Mouse (Mus musculus): ENCODE results near the gene Mpped2. TPM values are rescaled to one million over a fixed set of nuclear protein-coding genes. Genes with fewer than 3 reads are reported as not detected.

The Mpped2 gene
- polyA plus RNA-seq, 1 experiment from 2014 or later = 136 TPM

DNA sequence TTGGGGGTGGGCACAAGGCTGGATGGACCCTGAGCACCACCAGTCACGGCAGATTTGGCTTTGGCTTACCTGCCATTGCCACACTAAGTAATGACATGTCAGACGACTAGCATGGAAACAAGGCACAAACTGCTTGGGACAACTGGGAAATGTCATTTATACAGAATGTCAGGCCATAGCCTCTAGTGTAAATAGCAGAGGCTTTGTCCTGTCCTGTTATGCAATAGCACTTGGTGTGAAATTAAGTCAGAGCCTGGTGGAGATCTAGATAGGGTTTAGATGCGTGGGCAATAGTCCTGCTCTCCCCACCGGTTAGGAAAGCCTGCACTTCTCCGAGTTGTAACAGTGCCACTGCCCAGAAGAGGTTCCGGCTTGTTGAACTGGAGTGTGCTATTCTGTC, 128.8 kb downstream of the Mpped2 start:
- no peak for ATAC-seq (ENCODE audit: insufficient number of reproducible peaks, insufficient read depth, low FRiP score, low TSS enrichment)
- Histone ChIP-seq H3K27ac (no peak overlapping the region), H3K9me3 (no peaks in the 10 kb centered on the region), H3K27me3 (no peaks in the 10 kb centered on the region), H3K4me3 (no peak overlapping the region), H3K4me1 (0 out of 2 replicates have a peak, but pooled peaks cover 16% of the 10 kb centered on the region), H3K4me2 (replicated peaks) (no peak overlapping the region), H3K9ac (no peak overlapping the region), H3K36me3 (no peaks in the 10 kb centered on the region)
- 49% methylated on average over 6 of the region's 6 CpGs for WGBS

- Histone ChIP-seq H3K27ac (no peak overlapping the region), H3K4me2 (replicated peaks) (no peak overlapping the region), H3K27me3 (no peaks in the 10 kb centered on the region), H3K36me3 (no peaks in the 10 kb centered on the region), H3K4me3 (no peak overlapping the region), H3K4me1 (0 out of 2 replicates have a peak, but pooled peaks cover 16% of the 10 kb centered on the region), H3K9me3 (no peaks in the 10 kb centered on the region), H3K9ac (no peak overlapping the region)
- ATAC-seq (ENCODE audit: insufficient number of reproducible peaks, insufficient read depth, low FRiP score, low TSS enrichment) = no peak
- WGBS = 33% methylated on average over 5 of the region's 5 CpGs
These were observed 129.5 kb downstream of the Mpped2 start for GRCm38 (mm10) chr2:106822540-106822939.

- WGBS = 81% methylated on average over 2 of the region's 2 CpGs
- Histone ChIP-seq H3K9me3 (no peaks in the 10 kb centered on the region), H3K4me1 (peaks cover 36% of the 10 kb centered on the region), H3K4me3 (no peak overlapping the region), H3K36me3 (no peaks in the 10 kb centered on the region), H3K9ac (no peak overlapping the region), H3K27ac (no peak overlapping the region), H3K4me2 (replicated peaks) (no peak overlapping the region), H3K27me3 (no peaks in the 10 kb centered on the region)
- no peak for ATAC-seq (ENCODE audit: insufficient number of reproducible peaks, insufficient read depth, low FRiP score, low TSS enrichment)
These were observed 132.4 kb downstream of the Mpped2 start for GRCm38 (mm10) chr2:106825461-106825860.

GRCm38 (mm10) chr2:106826023-106826422, 133.0 kb downstream of the Mpped2 start:
- Histone ChIP-seq H3K36me3 (no peaks in the 10 kb centered on the region), H3K9me3 (no peaks in the 10 kb centered on the region), H3K4me2 (replicated peaks) (no peak overlapping the region), H3K27me3 (no peaks in the 10 kb centered on the region), H3K9ac (no peak overlapping the region), H3K4me1 (peaks cover 36% of the 10 kb centered on the region), H3K4me3 (no peak overlapping the region), H3K27ac (no peak overlapping the region)
- ATAC-seq (ENCODE audit: insufficient number of reproducible peaks, insufficient read depth, low FRiP score, low TSS enrichment) = no peak
- WGBS = 92% methylated on average over 1 of the region's 1 CpGs

DNA sequence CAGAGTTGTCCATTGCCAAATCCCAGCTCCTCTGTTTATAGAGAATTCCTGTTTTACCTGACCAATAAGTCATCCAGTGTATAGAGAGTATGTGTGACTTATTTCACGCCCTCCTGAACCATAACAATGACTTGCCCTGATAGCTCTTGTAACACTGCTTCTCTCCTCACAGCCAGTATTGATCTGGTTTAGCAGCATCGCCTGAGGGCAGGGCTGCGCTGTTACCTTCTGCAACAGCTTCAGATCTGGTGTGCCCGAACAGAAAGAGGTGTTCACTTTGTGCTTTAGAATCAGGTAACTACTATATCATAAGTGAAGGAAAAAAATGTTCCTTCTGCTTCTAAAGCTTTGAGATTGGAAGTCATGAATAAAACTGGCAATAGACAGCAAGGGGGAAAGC, 133.7 kb downstream of the Mpped2 start:
- Histone ChIP-seq H3K27me3 (no peaks in the 10 kb centered on the region), H3K9me3 (no peaks in the 10 kb centered on the region), H3K9ac (no peak overlapping the region), H3K4me1 (peaks cover 30% of the 10 kb centered on the region), H3K4me2 (replicated peaks) (no peak overlapping the region), H3K36me3 (no peaks in the 10 kb centered on the region), H3K4me3 (no peak overlapping the region), H3K27ac (no peak overlapping the region)
- 72% methylated on average over 4 of the region's 4 CpGs for WGBS
- no peak for ATAC-seq (ENCODE audit: insufficient number of reproducible peaks, insufficient read depth, low FRiP score, low TSS enrichment)

- 38% methylated on average over 12 of the region's 12 CpGs for WGBS
- Histone ChIP-seq H3K4me2 (replicated peaks) (no peak overlapping the region), H3K9me3 (no peaks in the 10 kb centered on the region), H3K27me3 (no peaks in the 10 kb centered on the region), H3K27ac (0 out of 2 replicates have a peak overlapping the region, but pooled peaks have one; percentile 7), H3K36me3 (no peaks in the 10 kb centered on the region), H3K4me1 (peaks cover 24% of the 10 kb centered on the region), H3K9ac (no peak overlapping the region), H3K4me3 (no peak overlapping the region)
- no peak for ATAC-seq (ENCODE audit: insufficient number of reproducible peaks, insufficient read depth, low FRiP score, low TSS enrichment)
These were observed 135.7 kb downstream of the Mpped2 start for GRCm38 (mm10) chr2:106828573-106829310.

DNA sequence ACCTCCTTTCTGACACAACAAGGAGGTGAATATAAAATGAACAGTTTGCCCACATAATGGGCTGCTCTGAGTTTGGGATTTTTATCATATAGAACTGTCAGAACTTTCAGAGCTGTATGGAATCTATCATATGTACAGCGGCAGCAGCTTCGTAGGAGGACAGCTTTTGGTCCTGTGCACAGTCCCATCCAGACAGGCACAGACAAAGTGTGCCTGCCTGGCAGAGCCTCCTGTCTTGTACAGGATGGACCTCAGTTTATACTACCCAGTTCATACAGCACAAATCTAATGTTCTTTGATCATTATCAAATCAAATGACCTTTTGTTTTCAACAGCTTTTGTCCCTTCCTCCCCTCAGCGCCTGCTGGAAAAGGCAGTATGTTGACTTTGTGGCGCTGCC, 136.4 kb downstream of the Mpped2 start:
- H3K4me3 ChIP-seq = no peak overlapping the region
- peaks cover 24% of the 10 kb centered on the region for H3K4me1 ChIP-seq
- no peaks in the 10 kb centered on the region for H3K27me3 ChIP-seq
- 46% methylated on average over 4 of the region's 4 CpGs for WGBS
- no peaks in the 10 kb centered on the region for H3K36me3 ChIP-seq
- H3K4me2 ChIP-seq (replicated peaks) = no peak overlapping the region
- H3K27ac ChIP-seq = 0 out of 2 replicates have a peak overlapping the region, but pooled peaks have one; percentile 7
- H3K9ac ChIP-seq = no peak overlapping the region
- H3K9me3 ChIP-seq = no peaks in the 10 kb centered on the region
- ATAC-seq (ENCODE audit: insufficient number of reproducible peaks, insufficient read depth, low FRiP score, low TSS enrichment) = no peak

DNA sequence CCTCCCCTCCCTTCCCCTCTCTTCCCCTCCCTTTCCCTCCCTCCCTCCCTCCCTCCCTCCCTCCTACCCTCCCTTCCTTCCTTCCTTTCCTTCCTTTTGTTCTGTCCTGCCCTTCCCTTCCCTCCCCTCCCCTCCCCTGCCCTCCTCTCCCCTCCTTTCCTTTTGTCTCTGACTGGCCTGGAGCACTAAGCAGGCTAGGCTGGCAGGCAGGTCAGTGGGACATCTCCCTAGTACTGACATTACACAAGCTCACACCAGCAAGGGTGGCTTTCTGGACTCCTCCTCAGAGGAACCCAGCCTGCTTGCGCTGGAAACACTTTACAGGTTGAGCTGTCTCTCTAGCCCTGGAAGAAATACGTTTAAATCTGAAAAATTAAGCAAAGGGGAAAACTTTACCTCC, 139.5 kb downstream of the Mpped2 start:
- Histone ChIP-seq H3K9me3 (no peaks in the 10 kb centered on the region), H3K4me3 (no peak overlapping the region), H3K27ac (0 out of 2 replicates have a peak overlapping the region, but pooled peaks have one; percentile 46), H3K4me2 (replicated peaks) (no peak overlapping the region), H3K9ac (no peak overlapping the region), H3K27me3 (no peaks in the 10 kb centered on the region), H3K36me3 (no peaks in the 10 kb centered on the region), H3K4me1 (peaks cover 45% of the 10 kb centered on the region)
- ATAC-seq (ENCODE audit: insufficient number of reproducible peaks, insufficient read depth, low FRiP score, low TSS enrichment) = no peak
- whole genome bisulfite sequencing = 30% methylated on average over 2 of the region's 2 CpGs

DNA sequence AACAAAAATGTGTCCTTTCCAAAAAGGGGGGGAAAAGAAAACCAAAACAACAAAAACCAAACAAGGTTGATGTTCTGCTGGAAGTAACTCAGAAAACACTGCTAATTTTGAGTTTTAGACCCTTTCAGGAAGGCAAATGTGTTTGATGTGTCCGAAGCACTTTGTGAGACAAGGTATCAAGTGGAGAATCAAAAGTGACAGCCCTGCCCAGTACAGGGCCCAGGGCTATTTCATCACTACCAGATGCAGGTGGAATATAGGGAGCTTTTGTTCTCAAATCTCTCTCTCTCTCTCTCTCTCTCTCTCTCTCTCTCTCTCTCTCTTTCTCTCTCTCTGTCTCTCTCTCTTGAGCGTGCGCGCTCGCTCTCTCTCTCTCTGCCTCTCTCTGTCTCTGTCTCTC, 140.1 kb downstream of the Mpped2 start:
- H3K4me1 ChIP-seq = peaks cover 49% of the 10 kb centered on the region
- H3K4me3 ChIP-seq = no peak overlapping the region
- 54% methylated on average over 5 of the region's 5 CpGs for WGBS
- H3K9me3 ChIP-seq = no peaks in the 10 kb centered on the region
- ATAC-seq (ENCODE audit: insufficient number of reproducible peaks, insufficient read depth, low FRiP score, low TSS enrichment) = no peak
- H3K27me3 ChIP-seq = no peaks in the 10 kb centered on the region
- no peaks in the 10 kb centered on the region for H3K36me3 ChIP-seq
- no peak overlapping the region for H3K9ac ChIP-seq
- no peak overlapping the region for H3K4me2 ChIP-seq (replicated peaks)
- H3K27ac ChIP-seq = no peak overlapping the region

GRCm38 (mm10) chr2:106835321-106835720, 142.3 kb downstream of the Mpped2 start:
- Histone ChIP-seq H3K4me2 (replicated peaks) (no peak overlapping the region), H3K27me3 (no peaks in the 10 kb centered on the region), H3K36me3 (no peaks in the 10 kb centered on the region), H3K9ac (no peak overlapping the region), H3K27ac (no peak overlapping the region), H3K4me1 (peaks cover 36% of the 10 kb centered on the region), H3K9me3 (no peaks in the 10 kb centered on the region), H3K4me3 (no peak overlapping the region)
- no peak for ATAC-seq (ENCODE audit: insufficient number of reproducible peaks, insufficient read depth, low FRiP score, low TSS enrichment)
- WGBS = 43% methylated on average over 8 of the region's 8 CpGs

DNA sequence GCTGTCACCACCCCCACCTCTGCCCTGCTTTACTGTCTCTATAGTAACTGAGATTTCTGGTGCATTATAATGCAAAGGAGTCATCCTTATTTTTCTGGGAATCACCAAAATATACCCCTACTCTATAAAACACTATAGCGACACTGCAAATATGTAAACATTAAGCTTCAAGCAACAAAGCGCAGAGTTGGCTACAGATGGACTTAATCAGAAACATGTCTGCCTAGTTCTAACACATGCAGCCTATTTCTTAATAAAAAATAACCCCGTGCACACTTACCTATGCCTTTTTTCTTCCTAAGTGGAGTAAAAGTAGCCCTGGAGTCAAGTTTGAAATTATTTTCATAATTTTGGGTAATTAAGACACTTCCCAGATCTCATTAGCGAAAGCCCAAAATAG, 144.2 kb downstream of the Mpped2 start:
- peak overlapping the region; percentile 26; the same call in 1 of the 2 replicates for H3K27ac ChIP-seq
- no peak overlapping the region for H3K4me3 ChIP-seq
- H3K9me3 ChIP-seq = no peaks in the 10 kb centered on the region
- H3K27me3 ChIP-seq = no peaks in the 10 kb centered on the region
- 31% methylated on average over 4 of the region's 4 CpGs for WGBS
- no peak overlapping the region for H3K9ac ChIP-seq
- no peak overlapping the region for H3K4me2 ChIP-seq (replicated peaks)
- H3K4me1 ChIP-seq = peaks cover 36% of the 10 kb centered on the region
- H3K36me3 ChIP-seq = no peaks in the 10 kb centered on the region
- ATAC-seq (ENCODE audit: insufficient number of reproducible peaks, insufficient read depth, low FRiP score, low TSS enrichment) = no peak

GRCm38 (mm10) chr2:106844147-106844546, 151.1 kb downstream of the Mpped2 start:
- peak overlapping the region; percentile 46; the same call in 1 of the 2 replicates for H3K27ac ChIP-seq

More at GRCm38 (mm10) chr2:106844147-106844546, 151.1 kb downstream of the Mpped2 start:
- no peaks in the 10 kb centered on the region for H3K27me3 ChIP-seq
- no peaks in the 10 kb centered on the region for H3K36me3 ChIP-seq
- peaks cover 26% of the 10 kb centered on the region for H3K4me1 ChIP-seq
- WGBS = 65% methylated on average over 9 of the region's 9 CpGs
- no peak overlapping the region for H3K9ac ChIP-seq
- no peaks in the 10 kb centered on the region for H3K9me3 ChIP-seq
- no peak overlapping the region for H3K4me3 ChIP-seq
- ATAC-seq (ENCODE audit: insufficient number of reproducible peaks, insufficient read depth, low FRiP score, low TSS enrichment) = no peak
- no peak overlapping the region for H3K4me2 ChIP-seq (replicated peaks)

All from embryonic facial prominence, embryonic 12.5 days (tissue).